Mouse (Mus musculus): Measurements from ENCODE around the gene 2310022A10Rik. TPM values are rescaled to one million over a fixed set of nuclear protein-coding genes. Genes with fewer than 3 reads are reported as not detected.

The 2310022A10Rik gene
- 10 to 100 TPM; 23.1 to 26.2 TPM for total RNA-seq (2021)

DNA sequence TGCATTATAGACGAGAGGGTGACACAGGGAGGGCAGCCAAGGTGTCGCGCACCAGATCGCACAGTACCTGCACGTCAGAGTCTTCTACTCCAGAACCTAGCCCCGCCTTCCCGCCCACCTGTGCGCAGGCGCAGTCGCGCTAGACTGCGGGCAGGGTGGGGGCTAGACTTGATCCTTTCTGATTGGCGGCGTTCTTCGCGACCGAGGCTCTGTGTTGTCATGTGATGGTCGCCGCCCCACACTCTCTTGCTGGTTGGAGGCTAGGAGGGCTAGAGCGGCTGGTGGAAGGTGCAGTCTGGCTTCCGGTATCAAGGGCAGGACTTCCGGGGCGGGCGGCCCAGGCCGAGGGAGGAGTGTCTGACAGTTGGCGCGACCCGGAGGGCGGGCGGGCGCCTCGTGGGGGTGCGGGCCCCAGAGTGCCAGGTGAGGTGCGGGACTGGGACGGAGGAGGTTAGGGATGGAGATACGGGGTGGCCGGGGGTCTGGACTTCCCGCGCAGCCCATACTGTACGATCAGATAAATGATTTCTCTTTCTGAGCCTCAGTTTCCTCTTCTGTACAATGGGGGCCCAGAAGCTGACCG, at the start of gene 2310022A10Rik, which contains the start of gene Pld3:
Gene 2310022A10Rik, plus strand, starts transcription at position 303 of the 583 bp plus-strand sequence.
Gene Pld3, minus strand, starts transcription at position 288 of the 583 bp plus-strand sequence.
- peak; percentile 96 to 98 for DNase-seq (ENCODE audit: extremely low spot score in 1 of 2, low spot score in 2 of 2)
- intact Hi-C loops (cut with DNase I) = no loop called here

DNA sequence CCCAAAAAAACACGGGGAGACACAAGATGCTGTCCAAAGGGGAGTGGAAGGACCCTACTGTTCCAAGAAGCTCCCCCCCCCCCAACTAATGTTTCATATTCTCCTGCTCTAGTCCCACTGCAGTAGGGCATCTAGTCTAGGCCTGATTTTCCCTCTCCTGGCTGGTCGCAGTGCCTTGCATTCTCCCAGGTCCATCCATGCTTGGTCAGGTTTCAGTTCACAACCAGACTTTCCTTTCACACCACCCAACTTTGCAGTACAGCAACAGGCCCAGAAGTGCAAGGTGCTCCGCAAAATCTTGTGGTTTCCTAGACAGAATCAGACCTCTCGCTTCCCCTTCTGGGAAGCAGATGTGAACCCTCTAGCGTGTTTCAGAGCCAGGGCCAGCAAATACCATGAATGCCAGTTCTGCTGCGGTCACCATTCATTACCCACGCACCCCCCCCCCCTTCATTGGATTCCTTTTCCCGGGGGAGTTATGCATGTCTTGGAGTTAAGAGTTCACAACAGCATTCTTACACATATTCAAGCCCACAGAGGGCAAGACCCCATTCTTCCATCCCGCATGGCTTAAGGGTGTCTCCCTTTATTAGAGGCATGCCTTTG, 46.2 kb upstream of the 2310022A10Rik start:
- intact Hi-C loops (cut with DNase I) = no loop called here
- DNase-seq (ENCODE audit: extremely low spot score in 1 of 2, low spot score in 2 of 2) = no peak

DNA sequence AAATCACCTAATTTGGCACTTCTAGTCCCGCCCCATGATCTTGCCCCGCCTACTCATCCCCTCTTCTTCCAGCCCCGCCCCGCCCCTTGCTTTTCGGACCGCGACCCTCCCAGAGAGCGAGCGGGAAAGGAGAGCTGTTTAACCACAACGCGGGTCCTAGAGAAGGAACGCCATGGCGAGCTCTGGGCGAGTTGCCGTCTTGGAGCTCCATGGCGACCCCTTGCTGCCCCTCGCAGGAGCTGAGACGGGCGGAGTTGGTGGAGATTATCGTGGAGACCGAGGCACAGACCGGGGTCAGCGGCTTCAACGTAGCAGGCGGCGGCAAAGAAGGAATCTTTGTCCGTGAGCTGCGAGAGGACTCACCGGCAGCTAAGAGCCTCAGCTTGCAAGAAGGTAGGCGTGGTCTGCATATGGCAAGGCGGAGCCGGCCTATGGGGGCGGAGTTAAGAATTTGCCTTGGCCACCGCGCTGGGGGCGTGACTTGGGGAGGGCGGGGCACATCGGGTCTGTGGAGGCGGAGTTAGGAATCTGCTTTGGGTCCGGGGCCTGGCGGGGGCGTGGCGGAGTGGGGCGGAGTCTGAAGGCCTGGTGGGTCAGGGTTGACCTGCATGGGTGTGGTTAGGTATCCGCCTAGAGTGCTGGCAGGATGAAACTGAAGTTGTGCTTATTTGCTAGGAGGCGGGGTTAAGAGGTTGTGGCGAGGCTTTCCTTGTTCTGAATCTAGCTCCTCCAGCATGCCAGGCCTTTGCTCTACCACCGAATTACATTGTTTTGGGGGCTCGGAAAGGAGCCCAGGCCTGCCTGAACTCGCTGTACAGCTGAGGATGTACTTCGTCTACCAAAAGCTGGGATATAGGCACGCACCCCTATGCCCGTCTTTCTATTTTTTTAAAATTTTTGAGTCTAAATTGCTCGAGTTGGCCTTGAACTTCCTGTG, 45.1 kb upstream of the 2310022A10Rik start:
- intact Hi-C loops (cut with DNase I) = no loop called here
- DNase-seq (ENCODE audit: extremely low spot score in 1 of 2, low spot score in 2 of 2) = peak; percentile 88 to 97

DNA sequence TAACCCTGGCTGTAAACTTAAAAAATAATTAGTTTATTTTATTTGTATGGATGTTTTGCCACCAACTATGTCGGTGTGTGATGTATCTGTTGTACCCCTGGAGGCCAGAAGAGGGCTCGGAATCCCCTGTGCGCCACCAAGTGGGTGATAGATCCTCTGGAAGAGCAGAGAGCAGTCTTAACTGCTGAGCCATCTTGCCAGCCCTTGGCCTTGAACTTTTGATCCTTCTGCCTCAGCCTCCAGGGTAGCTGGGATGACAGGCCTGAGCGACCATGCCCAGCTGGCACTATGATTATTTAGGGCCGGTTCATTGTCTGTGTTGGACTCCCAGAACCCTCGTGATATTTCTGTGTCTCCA, 44.4 kb upstream of the 2310022A10Rik start:
- peak in 1 of 2 experiments; percentile 76 for DNase-seq (ENCODE audit: extremely low spot score in 1 of 2, low spot score in 2 of 2)

DNA sequence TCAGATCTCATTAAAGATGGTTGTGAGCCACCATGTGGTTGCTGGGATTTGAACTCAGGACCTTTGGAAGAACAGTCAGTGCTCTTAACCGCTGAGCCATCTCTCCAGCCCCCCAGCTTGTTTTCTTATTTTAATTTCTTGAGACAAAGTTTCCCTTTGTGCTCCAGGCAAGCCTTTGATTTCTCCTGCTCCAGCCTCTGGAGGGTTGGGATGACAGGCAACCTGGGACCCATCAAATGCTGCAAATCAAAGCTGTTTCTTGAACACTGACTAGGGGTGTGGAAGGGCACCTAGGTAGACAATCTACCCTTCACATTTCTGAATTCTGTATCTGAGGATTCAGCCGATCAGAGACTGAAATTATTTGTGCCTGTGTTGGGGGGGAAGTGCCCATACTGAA, 42.2 kb upstream of the 2310022A10Rik start:
- intact Hi-C loops (cut with DNase I) = no loop called here
- DNase-seq (ENCODE audit: extremely low spot score in 1 of 2, low spot score in 2 of 2) = no peak

More for the DNA sequence above, 44.4 kb upstream of the 2310022A10Rik start:
- intact Hi-C loops (cut with DNase I) = no loop called here

DNA sequence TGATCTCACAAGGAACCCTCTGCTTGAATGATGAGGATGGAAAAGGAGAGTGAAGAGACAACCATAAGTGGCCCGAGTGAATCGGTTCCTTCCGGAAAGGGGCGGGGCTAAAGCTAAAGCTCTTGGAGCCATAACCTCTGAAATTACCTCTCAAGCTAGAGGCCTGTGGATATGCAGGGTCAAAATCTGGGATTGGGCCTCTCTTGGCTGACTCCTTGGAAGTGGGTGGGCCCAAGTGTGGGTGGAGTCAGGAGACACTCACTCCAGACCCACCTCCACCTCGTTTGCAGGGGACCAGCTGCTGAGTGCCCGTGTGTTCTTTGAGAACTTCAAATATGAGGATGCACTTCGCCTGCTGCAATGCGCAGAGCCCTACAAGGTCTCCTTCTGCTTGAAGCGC, 38.1 kb upstream of the 2310022A10Rik start:
- intact Hi-C loops (cut with DNase I) = no loop called here
- DNase-seq (ENCODE audit: extremely low spot score in 1 of 2, low spot score in 2 of 2) = no peak

DNA sequence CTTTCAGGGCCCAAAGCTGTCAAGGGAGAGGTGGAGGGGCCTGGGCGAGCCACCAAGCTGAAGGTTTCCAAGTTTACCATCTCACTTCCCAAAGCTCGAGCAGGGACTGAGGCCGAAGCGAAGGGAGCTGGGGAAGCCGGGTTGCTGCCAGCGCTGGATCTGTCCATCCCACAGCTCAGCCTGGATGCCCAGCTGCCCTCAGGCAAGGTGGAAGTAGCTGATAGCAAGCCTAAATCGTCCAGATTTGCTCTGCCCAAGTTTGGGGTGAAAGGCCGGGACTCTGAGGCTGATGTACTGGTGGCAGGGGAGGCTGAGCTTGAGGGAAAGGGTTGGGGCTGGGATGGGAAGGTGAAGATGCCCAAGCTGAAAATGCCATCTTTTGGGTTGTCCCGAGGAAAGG, 34.7 kb upstream of the 2310022A10Rik start:
- intact Hi-C loops (cut with DNase I) = no loop called here
- no peak for DNase-seq (ENCODE audit: extremely low spot score in 1 of 2, low spot score in 2 of 2)

DNA sequence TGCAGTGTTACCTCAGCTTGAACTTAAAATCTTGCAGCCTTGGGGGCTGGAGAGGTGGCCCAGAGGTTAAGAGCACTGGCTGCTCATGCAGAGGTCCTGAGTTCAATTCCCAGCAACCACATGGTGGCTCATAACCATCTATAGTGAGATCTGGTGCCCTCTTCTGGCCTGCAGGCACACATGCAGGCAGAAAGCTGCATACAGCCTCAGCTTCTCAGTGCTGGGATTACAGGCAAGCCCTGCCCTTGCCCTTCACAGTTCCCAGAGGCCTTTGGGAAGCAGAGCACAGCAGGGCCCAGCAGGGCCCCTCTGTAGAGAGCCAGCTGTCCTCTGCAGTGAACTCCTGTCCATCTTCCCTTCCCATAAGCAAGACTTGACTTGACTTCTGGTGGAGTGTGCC, 32.9 kb upstream of the 2310022A10Rik start:
- intact Hi-C loops (cut with DNase I) = no loop called here
- DNase-seq (ENCODE audit: extremely low spot score in 1 of 2, low spot score in 2 of 2) = no peak

DNA sequence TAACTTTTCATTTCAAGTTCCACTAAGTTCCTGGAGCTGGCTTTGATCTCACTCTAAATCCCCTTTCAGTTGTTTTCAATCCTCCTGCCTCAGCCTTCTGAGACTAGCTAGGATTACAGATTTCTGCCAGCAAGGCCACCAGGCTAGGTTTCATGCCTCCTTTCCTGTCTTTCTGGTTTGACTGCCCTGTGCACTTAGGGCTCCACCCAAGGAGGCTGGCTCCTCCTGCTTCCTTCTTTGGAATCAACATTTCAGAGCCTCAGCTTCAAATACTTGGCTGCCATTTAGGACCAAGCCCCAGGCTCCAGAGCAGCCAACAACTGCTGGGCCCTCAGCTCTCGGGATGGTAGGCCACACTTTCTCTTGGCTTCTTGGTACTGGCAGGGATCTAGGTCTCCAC, 32.4 kb upstream of the 2310022A10Rik start:
- intact Hi-C loops (cut with DNase I) = no loop called here
- DNase-seq (ENCODE audit: extremely low spot score in 1 of 2, low spot score in 2 of 2) = peak in 1 of 2 experiments; percentile 8

DNA sequence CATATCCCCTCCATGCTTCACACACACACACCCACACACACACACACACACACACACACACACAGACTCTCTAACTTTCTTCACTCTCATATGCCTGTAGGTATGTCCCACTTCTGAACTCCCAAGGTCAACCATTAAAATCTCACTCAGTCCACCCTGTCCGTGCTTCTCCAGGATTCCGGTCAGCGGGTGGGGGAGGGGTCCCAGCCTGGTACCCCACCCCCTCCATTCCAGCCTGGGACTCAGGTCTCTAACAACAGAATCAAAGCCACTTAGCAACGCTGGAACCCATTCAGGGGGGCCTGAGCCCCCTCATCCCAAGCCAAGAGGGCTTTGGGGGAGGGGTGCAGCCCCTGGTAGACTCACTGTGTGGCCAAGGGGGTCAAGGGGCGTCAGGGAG, 30.1 kb upstream of the 2310022A10Rik start, which contains the start of gene Hipk4:
Gene Hipk4, plus strand, starts transcription at position 301 of the 400 bp plus-strand sequence.
- intact Hi-C loops (cut with DNase I) = no loop called here
- no peak for DNase-seq (ENCODE audit: extremely low spot score in 1 of 2, low spot score in 2 of 2)

DNA sequence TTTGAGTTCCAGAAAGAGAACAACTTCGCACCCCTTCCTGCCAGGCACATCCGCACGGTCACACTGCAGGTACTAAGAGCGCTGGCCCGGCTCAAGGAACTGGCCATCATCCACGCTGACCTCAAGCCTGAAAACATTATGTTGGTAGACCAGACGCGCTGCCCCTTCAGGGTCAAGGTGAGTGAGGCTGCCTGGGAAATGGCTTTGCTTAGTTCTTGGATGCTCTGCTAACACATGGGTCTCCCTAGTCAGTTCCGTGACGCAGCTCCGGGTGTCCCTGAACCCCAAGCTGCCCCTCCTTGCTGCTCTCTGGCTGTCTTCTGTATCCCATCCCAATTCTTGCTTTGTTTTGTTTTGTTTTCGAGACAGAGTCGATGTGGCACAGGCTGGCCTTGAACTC, 29.2 kb upstream of the 2310022A10Rik start:
- intact Hi-C loops (cut with DNase I) = no loop called here
- no peak for DNase-seq (ENCODE audit: extremely low spot score in 1 of 2, low spot score in 2 of 2)

DNA sequence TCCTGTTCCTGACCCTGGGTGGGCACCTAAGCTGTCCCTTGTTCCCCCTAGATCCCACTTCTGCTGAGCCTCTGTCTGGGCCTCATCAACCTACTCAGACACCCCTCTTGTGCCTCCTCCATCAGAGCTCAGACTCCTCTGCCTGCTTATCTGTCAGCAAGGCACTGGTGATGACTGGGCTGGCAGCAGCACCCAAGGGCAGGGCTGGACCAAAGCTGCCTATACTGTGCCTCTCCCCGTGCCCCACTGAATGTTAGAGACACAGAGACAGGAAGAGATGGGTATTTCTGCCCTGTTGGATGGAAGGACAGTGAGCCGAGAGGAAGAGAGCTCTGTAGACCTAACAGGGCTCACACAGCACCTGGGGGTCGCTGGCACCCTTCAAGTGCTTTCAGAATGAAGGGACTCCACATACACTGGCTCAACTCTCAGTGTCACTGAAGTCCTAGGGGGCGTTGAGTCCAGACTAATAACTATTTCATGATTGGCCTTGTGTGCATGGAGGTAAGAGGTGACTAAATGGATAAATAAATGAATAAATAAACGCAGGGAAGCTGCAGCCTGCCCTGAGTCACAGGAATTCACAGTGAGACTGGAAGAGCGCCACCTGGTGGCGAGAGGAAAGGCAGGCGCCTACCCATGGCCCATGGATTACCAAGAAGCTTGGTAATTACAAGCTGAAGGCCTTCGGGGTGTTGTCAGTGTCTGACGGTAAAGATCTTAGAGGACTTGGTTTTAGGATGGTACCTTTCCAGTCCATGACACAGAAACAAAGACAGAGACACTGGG, 26.8 kb upstream of the 2310022A10Rik start:
- peak; percentile 71 to 76 for DNase-seq (ENCODE audit: extremely low spot score in 1 of 2, low spot score in 2 of 2)
- intact Hi-C loops (cut with DNase I) = no loop called here

DNA sequence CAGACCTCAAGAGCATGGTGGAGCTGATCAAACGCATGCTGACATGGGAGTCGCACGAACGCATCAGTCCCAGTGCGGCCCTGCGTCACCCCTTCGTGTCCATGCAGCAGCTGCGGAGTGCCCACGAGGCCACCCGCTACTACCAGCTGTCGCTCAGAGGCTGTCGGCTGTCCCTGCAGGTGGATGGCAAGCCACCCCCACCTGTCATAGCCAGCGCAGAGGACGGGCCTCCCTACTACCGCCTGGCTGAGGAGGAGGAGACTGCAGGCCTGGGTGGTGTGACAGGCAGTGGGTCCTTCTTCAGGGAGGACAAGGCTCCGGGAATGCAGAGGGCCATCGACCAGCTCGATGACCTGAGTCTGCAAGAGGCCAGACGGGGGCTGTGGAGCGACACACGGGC, 24.0 kb upstream of the 2310022A10Rik start:
- intact Hi-C loops (cut with DNase I) = no loop called here

DNA sequence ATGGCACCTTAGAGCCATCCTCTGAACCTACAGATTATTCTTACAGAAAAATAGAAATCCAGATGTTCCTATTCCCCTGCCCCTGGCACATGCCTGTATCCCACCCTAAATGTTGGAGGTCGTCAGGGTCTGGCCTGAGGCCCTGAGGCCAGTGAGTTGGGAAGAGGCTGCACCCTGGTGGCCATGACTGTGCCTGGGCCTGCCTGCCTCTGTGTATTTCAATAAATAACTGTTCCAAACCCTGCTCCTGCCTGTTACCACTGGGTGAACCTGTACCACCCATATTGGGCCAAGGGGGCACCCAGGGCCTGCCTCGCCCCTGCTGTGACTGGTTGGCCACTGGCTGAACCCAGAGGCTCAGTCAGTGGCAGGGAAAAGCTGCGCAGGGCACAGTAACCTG, 22.1 kb upstream of the 2310022A10Rik start:
- peak in 1 of 2 experiments; percentile 23 for DNase-seq (ENCODE audit: extremely low spot score in 1 of 2, low spot score in 2 of 2)
- intact Hi-C loops (cut with DNase I) = no loop called here

More for the DNA sequence above, 24.0 kb upstream of the 2310022A10Rik start:
- DNase-seq (ENCODE audit: extremely low spot score in 1 of 2, low spot score in 2 of 2) = peak in 1 of 2 experiments; percentile 51

DNA sequence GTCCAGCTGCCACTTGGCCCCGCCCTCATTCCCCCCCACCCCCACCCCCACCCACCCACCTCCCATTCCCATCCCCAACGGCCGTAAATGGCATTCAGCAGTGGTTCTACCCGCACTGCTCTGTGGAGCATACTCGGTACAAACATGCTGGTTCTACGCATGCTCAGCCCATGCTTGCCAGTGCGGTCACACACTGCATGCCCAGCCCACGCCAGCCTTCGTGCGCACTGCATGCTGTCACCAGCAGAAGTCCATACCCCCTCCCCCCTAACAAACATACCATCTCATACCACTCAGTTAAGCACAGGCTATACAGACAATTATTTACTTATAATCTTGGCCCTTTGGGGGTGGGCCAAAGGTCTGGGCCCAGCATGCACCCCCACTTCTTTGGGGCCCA, 21.3 kb upstream of the 2310022A10Rik start:
- peak in 1 of 2 experiments; percentile 43 for DNase-seq (ENCODE audit: extremely low spot score in 1 of 2, low spot score in 2 of 2)
- intact Hi-C loops (cut with DNase I) = no loop called here

DNA sequence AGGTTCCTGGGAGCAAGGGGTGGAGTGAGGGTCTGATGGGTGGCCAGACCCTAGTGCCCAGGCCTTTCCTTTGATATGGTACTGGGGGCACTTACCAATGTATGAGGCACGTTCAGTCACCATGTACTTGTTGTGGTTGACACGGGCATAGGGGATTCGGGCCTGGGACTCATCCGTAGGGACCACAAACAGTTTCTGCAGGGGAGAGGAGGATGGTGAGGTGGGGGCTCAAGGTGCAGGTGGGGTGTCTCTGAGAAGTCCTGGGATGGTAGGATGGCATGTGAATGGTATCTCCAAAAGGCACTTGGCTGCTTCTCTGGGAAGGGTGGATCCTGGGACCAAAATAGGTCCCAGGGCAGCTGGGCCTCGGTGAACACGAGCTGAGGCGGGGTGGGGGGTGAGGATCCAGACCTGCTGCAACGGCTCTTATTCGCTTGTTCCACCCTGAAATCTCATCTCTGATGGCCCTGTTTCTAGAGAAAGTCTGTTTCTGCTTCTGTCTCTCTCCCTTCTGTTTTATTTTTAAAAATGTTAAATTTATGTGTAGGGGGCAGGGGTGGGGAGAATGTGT, 20.5 kb upstream of the 2310022A10Rik start:
- intact Hi-C loops (cut with DNase I) = no loop called here

DNA sequence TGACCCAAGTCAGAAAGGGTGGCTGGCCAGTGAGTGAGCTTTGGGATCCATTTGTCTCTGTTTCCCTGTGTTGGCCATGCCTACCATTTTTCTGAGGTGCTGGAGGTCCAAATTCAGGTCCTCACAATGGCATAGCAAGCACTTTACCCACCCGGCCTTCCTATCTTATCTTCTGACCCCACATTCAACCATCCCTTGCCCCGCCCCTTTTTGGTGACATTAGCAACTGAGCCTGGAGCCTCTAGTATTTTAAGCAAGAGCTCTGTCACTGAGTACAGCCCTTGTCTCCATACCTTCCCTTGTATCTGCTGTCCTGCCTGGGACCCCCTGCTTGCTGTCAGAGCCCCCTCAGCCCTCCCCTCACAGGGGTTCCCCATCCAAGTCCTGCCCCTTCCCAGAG, 17.6 kb upstream of the 2310022A10Rik start:
- intact Hi-C loops (cut with DNase I) = no loop called here
- peak in 1 of 2 experiments; percentile 20 for DNase-seq (ENCODE audit: extremely low spot score in 1 of 2, low spot score in 2 of 2)

More for the DNA sequence above, 20.5 kb upstream of the 2310022A10Rik start:
- peak in 1 of 2 experiments; percentile 32 for DNase-seq (ENCODE audit: extremely low spot score in 1 of 2, low spot score in 2 of 2)

DNA sequence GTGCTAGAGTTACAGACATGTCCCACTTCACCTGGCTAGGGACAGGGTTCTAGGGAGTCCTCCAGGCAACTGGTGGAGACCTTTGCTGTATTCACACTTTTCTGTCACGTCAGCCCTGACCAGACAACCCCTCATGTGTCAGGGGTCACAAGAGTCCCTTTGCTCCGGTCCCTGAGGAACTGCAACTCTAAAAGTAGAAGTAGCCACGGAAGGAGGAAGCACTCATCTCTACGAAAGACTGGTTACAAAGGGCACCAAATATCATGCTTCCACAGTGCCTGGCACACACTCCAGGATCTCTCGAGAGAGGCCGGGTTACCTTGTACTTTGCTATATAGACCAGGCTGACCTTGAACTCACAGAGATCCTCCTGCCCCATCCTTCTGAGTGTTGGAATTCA, 16.4 kb upstream of the 2310022A10Rik start:
- intact Hi-C loops (cut with DNase I) = no loop called here
- DNase-seq (ENCODE audit: extremely low spot score in 1 of 2, low spot score in 2 of 2) = peak in 1 of 2 experiments; percentile 18
